Mouse (Mus musculus) CD4-positive, CD25-positive, alpha-beta regulatory T cell, adult 2 months (primary cell): Measurements from ENCODE around the gene Ccdc17.

Experiments
- DNase-seq: peaks from one replicate; pipeline ENCODE4 v3.0.0-alpha.2; 2012; ENCODE audit warnings: low read depth, low spot score

Gene Ccdc17

DNA sequence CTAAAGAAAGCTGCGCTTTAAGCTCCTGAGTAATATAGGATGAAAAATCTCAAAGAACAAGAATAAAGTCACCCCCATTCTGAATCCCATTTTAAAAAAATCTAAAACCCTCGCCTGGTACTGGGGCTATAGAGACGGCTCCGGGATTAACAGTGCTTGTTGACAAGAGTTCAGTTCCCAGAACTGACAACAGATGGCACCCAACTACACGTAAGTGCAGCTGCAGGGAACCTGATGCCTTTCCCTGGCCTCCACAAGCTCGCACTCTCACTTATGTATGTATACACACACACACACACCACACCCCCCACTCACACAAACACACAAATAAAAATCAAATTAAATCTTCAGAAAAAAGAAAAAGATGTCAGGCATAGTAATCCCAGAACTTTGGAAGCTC, 47.9 kb downstream of the Ccdc17 start:
- DNase-seq, result peak; percentile 65

DNA sequence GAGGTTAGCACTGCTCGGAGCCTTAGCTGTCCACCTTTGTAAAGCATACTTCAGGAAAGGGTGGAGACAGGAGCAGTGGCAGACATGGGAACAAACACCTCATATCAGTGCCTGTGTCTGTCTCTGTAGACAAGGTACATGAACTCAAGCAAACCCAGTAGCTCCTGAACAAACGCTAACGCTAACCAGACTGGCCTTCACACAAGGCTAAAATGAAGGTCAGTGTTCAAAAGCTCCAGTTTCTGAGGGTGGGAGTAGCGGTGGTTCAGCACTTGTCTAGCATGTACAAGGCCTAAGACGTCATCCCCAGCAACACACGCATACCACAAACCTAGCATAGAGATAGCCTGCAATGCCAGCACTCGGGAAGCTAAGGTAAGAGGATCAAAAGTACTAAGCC, 49.2 kb downstream of the Ccdc17 start:
- DNase-seq, result no peak

DNA sequence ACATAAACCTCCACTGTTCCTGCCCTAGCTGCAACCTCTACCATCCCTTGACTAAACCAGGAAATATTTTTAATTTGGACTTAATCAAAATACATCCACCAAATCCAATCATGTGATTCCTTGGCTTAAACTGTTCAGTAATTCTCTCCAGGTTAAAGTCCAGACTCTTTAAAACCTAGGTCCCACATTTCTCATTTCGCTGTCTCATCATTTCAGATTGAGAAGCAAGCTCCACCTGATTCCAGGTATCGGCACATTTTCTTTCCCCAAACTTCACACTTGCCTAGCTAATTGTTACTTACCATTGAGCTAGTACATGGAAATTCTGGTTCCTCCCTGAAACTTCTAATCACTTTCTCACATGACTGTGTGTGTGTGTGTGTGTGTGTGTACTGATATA, 53.0 kb downstream of the Ccdc17 start:
- DNase-seq, result no peak
